Mouse (Mus musculus) mammary gland, adult 2 months (tissue): Measurements from ENCODE around the gene Il3. TPM values are rescaled to one million over a fixed set of nuclear protein-coding genes. Genes with fewer than 3 reads are reported as not detected.

Source experiments
- polyA plus RNA-seq: library from polyadenylated mRNA; depleted of rRNA; stranded (reverse); fragments of >200 nt; gene quantifications from 2 replicates; pipeline ENCODE4 v1.2.3, GENCODE M21; 2012; ENCODE audit warnings: low replicate concordance; rRNA removed

Gene Il3
- not detected in 2 replicates for polyA plus RNA-seq

GRCm38 (mm10) chr11:54267177-54267576, at the start of gene Il3:
Gene Il3 (minus strand): TSS chr11:54267277.

GRCm38 (mm10) chr11:54303728-54304470, 36.8 kb upstream of the Il3 start, which contains the start of gene Acsl6:
Gene Acsl6 (plus strand): TSS chr11:54303798.

GRCm38 (mm10) chr11:54248940-54249717, 17.9 kb downstream of the Il3 start, which contains the start of gene Csf2:
Gene Csf2 (minus strand): TSS chr11:54249667.

Other genes starting within 250 kb of the Il3 start
- 16.8 and 31.1 TPM in 2 replicates for gene Slc22a4, start 239.2 kb downstream of the Il3 start, polyA plus RNA-seq
- 56.1 and 117 TPM in 2 replicates for gene Pdlim4, start 198.3 kb downstream of the Il3 start, polyA plus RNA-seq
- 14.1 and 35.5 TPM in 2 replicates for gene P4ha2, start 167.2 kb downstream of the Il3 start, polyA plus RNA-seq
- gene Csf2, start 17.6 kb downstream of the Il3 start, polyA plus RNA-seq = 0.18 TPM in 1 of 2 replicates, not detected in the other
- 0.29 and 2.1 TPM in 2 replicates for gene Acsl6, start 36.5 kb upstream of the Il3 start, polyA plus RNA-seq
- not detected in 2 replicates for gene Meikin, start 103.4 kb upstream of the Il3 start, polyA plus RNA-seq
- gene Fnip1, start 170.9 kb upstream of the Il3 start, polyA plus RNA-seq = 1.1 and 4.4 TPM in 2 replicates